ENCODE assay signal across 20 mouse cellular contexts in genomic region chr16:23185824-23186223, GRCm38 (mm10). TPM values are rescaled to one million over a fixed set of nuclear protein-coding genes. Genes with fewer than 3 reads are reported as not detected.
"Had no signal": no experiment of that assay in that cellular context is flagged by ENCODE, and none has a peak within 500 bp of the region (broad histone marks: within the 10 kb centered on the region; RNA-seq: fewer than 3 reads in every experiment).

No protein-coding gene starts in this region.

- ATAC-seq: intestine, embryonic 16.5 days; lung, postnatal 0 days; midbrain, embryonic 16.5 days had no signal

- DNase-seq: kidney, adult 2 months; kidney, postnatal 14 days; lung, adult 2 months; lung, postnatal 4 days; right cerebral cortex, adult 18-20 months; right cerebral cortex, postnatal 25 days; thymus, adult 18-20 months; thymus, postnatal 25 days had no signal

- H3K27me3 ChIP-seq: kidney, embryonic 15.5 days; liver, embryonic 15.5 days; midbrain, embryonic 12.5 days had no signal

- H3K36me3 ChIP-seq: kidney, embryonic 15.5 days; limb, embryonic 10.5 days; liver, embryonic 15.5 days; midbrain, embryonic 12.5 days had no signal

RNA-seq across cellular contexts. Expression of gene Adipoq, which starts 39.5 kb away (rescaled TPM):
- total RNA-seq: layer of hippocampus, adult 8-10 months; layer of hippocampus, postnatal 14 days; left cerebral cortex, adult 18-20 months; left cerebral cortex, postnatal 14 days; megakaryocyte-erythroid progenitor cell, adult 5-6 weeks had no signal
